ENCODE assay signal across 24 mouse cellular contexts in the genomic region with DNA sequence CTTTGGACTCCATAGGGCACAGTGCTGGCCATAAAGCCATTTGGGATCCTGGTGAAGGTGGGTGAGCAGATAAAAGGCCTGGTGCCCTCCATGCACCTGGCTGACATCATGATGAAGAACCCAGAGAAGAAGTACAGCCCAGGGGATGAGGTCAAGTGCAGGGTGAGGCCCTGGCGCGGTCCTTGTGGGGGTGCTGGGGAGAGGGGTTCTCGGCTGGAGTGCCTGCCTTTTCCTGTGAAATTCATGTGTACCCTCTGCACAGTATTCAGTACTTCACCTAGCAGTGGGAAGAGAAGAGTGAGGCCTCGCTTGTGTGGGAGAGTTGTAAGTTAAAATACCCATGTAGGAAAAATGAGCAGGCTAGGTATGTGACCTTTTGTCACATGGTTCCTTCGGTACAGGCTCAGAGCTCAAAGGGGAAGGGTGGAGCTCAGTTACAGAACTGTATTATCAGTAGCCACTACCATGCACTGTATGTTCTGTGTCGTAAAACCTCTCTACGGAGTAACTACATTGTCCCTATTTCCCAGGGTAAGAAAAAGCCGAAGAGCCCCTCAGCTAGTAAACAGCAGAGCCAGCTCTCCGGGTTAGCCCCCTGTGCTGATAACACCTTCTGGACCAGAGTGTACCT. TPM values are rescaled to one million over a fixed set of nuclear protein-coding genes. Genes with fewer than 3 reads are reported as not detected.
DNase-seq lines count a peak whose midpoint lies in the region; ATAC-seq and TF ChIP-seq lines count a peak whose summit lies in the region.
"Had no signal": no experiment of that assay in that cellular context is flagged by ENCODE, and none has a peak within 500 bp of the region (broad histone marks: within the 10 kb centered on the region; RNA-seq: fewer than 3 reads in every experiment).

No protein-coding gene starts in this region.

- TF ChIP-seq POLR2A in small intestine, adult 2 months (IDR thresholded peaks at IDR 0.05; ENCODE audit: low read depth, low read length): no peak

- H3K27ac ChIP-seq in intestine, embryonic 15.5 days: peak overlapping the region; percentile 14; the same call in 1 of the 2 replicates
- H3K27ac ChIP-seq in intestine, embryonic 16.5 days (ENCODE audit: low read length): peak overlapping the region; percentile 70
- H3K27ac ChIP-seq in intestine, postnatal 0 days (ENCODE audit: low read depth, low read length): peak overlapping the region; percentile 75
- peak overlapping the region; percentile 75 for H3K27ac ChIP-seq in small intestine, adult 2 months (ENCODE audit: insufficient read depth, low read depth, low read length)
- no peak overlapping the region for H3K27ac ChIP-seq in lung, postnatal 0 days (ENCODE audit: low read length)
- no peak overlapping the region for H3K27ac ChIP-seq in heart, embryonic 10.5 days

- no peaks in the 10 kb centered on the region for H3K9me3 ChIP-seq in intestine, embryonic 15.5 days
- H3K9me3 ChIP-seq in intestine, embryonic 16.5 days (ENCODE audit: control insufficient read depth, low read length): no peaks in the 10 kb centered on the region
- no peaks in the 10 kb centered on the region for H3K9me3 ChIP-seq in intestine, postnatal 0 days (ENCODE audit: control insufficient read depth)
- H3K9me3 ChIP-seq in lung, postnatal 0 days (ENCODE audit: low read length): no peaks in the 10 kb centered on the region
- H3K9me3 ChIP-seq in heart, embryonic 10.5 days: no peaks in the 10 kb centered on the region
- H3K9me3 ChIP-seq: G1E had no signal

- no peak overlapping the region for H3K4me2 ChIP-seq in intestine, embryonic 15.5 days (replicated peaks)
- no peak overlapping the region for H3K4me2 ChIP-seq in intestine, embryonic 16.5 days (ENCODE audit: low read depth, low read length)
- H3K4me2 ChIP-seq in intestine, postnatal 0 days (replicated peaks; ENCODE audit: low read depth): no peak overlapping the region
- H3K4me2 ChIP-seq in lung, postnatal 0 days (replicated peaks; ENCODE audit: low read depth, low read length): no peak overlapping the region

- H3K4me1 ChIP-seq in intestine, embryonic 15.5 days (replicated peaks): no peaks in the 10 kb centered on the region
- H3K4me1 ChIP-seq in intestine, embryonic 16.5 days (ENCODE audit: control insufficient read depth, insufficient read depth, low read length): 0 out of 2 replicates have a peak, but pooled peaks cover 2% of the 10 kb centered on the region
- 0 out of 2 replicates have a peak, but pooled peaks cover 4% of the 10 kb centered on the region for H3K4me1 ChIP-seq in intestine, postnatal 0 days (replicated peaks; ENCODE audit: control insufficient read depth, insufficient read depth, low read length)
- H3K4me1 ChIP-seq in small intestine, adult 2 months (ENCODE audit: control insufficient read depth, insufficient read depth, insufficient read length, low read length): peaks cover 6% of the 10 kb centered on the region; the same call in 1 of the 2 replicates
- H3K4me1 ChIP-seq in lung, postnatal 0 days (ENCODE audit: insufficient read depth, low read depth, low read length): no peaks in the 10 kb centered on the region
- H3K4me1 ChIP-seq in heart, embryonic 10.5 days: no peaks in the 10 kb centered on the region

- H3K9ac ChIP-seq in intestine, embryonic 15.5 days: no peak overlapping the region
- peak overlapping the region; percentile 39; the same call in 1 of the 2 replicates for H3K9ac ChIP-seq in intestine, embryonic 16.5 days (ENCODE audit: low read depth, low read length)
- H3K9ac ChIP-seq in intestine, postnatal 0 days (ENCODE audit: low read depth, low read length): no peak overlapping the region
- no peak overlapping the region for H3K9ac ChIP-seq in lung, postnatal 0 days (replicated peaks; ENCODE audit: low read depth)

- no peak for TF ChIP-seq CTCF in intestine, postnatal 0 days (IDR thresholded peaks at IDR 0.05; ENCODE audit: low read depth)
- no peak for TF ChIP-seq CTCF in small intestine, adult 2 months (IDR thresholded peaks at IDR 0.05; ENCODE audit: extremely low read depth, insufficient read length, insufficient replicate concordance, low read depth, low read length)
- TF ChIP-seq CTCF in lung, postnatal 0 days (IDR thresholded peaks at IDR 0.05): no peak

- no peak overlapping the region for H3K4me3 ChIP-seq in intestine, embryonic 15.5 days (replicated peaks)
- no peak overlapping the region for H3K4me3 ChIP-seq in intestine, embryonic 16.5 days (ENCODE audit: low read length)
- no peak overlapping the region for H3K4me3 ChIP-seq in intestine, postnatal 0 days (ENCODE audit: low read depth, low read length)
- H3K4me3 ChIP-seq in small intestine, adult 2 months (ENCODE audit: low read depth, low read length): no peak overlapping the region
- H3K4me3 ChIP-seq in lung, postnatal 0 days (ENCODE audit: low read depth, low read length): no peak overlapping the region
- H3K4me3 ChIP-seq in heart, embryonic 10.5 days: no peak overlapping the region

- no peak for DNase-seq in urinary bladder, postnatal 25 days (ENCODE audit: low spot score)
- DNase-seq in spleen, postnatal 36 days (ENCODE audit: low spot score in 2 of 2): no peak
- DNase-seq in lung, postnatal 0 days (ENCODE audit: low spot score): no peak
- DNase-seq in heart, embryonic 10.5 days (ENCODE audit: low spot score): no peak
- DNase-seq: adrenal gland, adult 2 months; adrenal gland, adult 8-10 months; adrenal gland, postnatal 10 days; adrenal gland, postnatal 14 days; adrenal gland, postnatal 25 days; adrenal gland, postnatal 36 days; B cell, adult 2 months; cerebellum, adult 11 months; cerebellum, adult 11-12 months had no signal

- H3K36me3 ChIP-seq in intestine, embryonic 15.5 days: peaks cover 49% of the 10 kb centered on the region
- H3K36me3 ChIP-seq in intestine, embryonic 16.5 days (ENCODE audit: control insufficient read depth, insufficient read depth, low read length): peaks cover 23% of the 10 kb centered on the region
- peaks cover 87% of the 10 kb centered on the region for H3K36me3 ChIP-seq in intestine, postnatal 0 days (ENCODE audit: control insufficient read depth, insufficient read depth)
- peaks cover 65% of the 10 kb centered on the region for H3K36me3 ChIP-seq in small intestine, adult 2 months (ENCODE audit: control insufficient read depth, insufficient read depth, low read length)
- peaks cover 58% of the 10 kb centered on the region for H3K36me3 ChIP-seq in lung, postnatal 0 days (ENCODE audit: insufficient read depth, low read length)
- peaks cover 100% of the 10 kb centered on the region for H3K36me3 ChIP-seq in heart, embryonic 10.5 days

- peak; percentile 89 for ATAC-seq in intestine, embryonic 15.5 days
- ATAC-seq in intestine, embryonic 16.5 days: peak; percentile 92
- peak; percentile 82 for ATAC-seq in intestine, postnatal 0 days
- no peak for ATAC-seq in lung, postnatal 0 days
- ATAC-seq: activated CD4-positive, CD25-positive, alpha-beta regulatory T cell, adult 4 months; CD4-positive, CD25-positive, alpha-beta regulatory T cell, adult 4 months; Patski had no signal

- no peak for TF ChIP-seq EP300 in lung, postnatal 0 days (IDR thresholded peaks at IDR 0.05)

- no peaks in the 10 kb centered on the region for H3K27me3 ChIP-seq in intestine, embryonic 15.5 days (replicated peaks)
- no peaks in the 10 kb centered on the region for H3K27me3 ChIP-seq in intestine, embryonic 16.5 days (replicated peaks; ENCODE audit: control insufficient read depth, insufficient read depth, low read length)
- no peaks in the 10 kb centered on the region for H3K27me3 ChIP-seq in intestine, postnatal 0 days (replicated peaks; ENCODE audit: control insufficient read depth, insufficient read depth, low read length)
- no peaks in the 10 kb centered on the region for H3K27me3 ChIP-seq in small intestine, adult 2 months (ENCODE audit: control insufficient read depth, insufficient read depth, low read length)
- no peaks in the 10 kb centered on the region for H3K27me3 ChIP-seq in lung, postnatal 0 days (replicated peaks; ENCODE audit: insufficient read depth, low read length)
- no peaks in the 10 kb centered on the region for H3K27me3 ChIP-seq in heart, embryonic 10.5 days (ENCODE audit: insufficient read depth, poor library complexity, severe bottlenecking)
- H3K27me3 ChIP-seq: CH12.LX, Patski had no signal

- WGBS in intestine, embryonic 15.5 days: 75% methylated on average over 9 of the region's 9 CpGs
- 84% methylated on average over 9 of the region's 9 CpGs for WGBS in intestine, embryonic 16.5 days
- 45% methylated on average over 9 of the region's 9 CpGs for WGBS in intestine, postnatal 0 days
- 66% methylated on average over 9 of the region's 9 CpGs for WGBS in small intestine, adult 2 months
- 90% methylated on average over 9 of the region's 9 CpGs for WGBS in lung, postnatal 0 days
- 88% methylated on average over 9 of the region's 9 CpGs for WGBS in heart, embryonic 10.5 days

RNA-seq across cellular contexts. Expression of a gene that starts 14.2 kb away (rescaled TPM):
- polyA plus RNA-seq in intestine, embryonic 15.5 days (2015; fragmentation: Nextera tagmentation; extraction: Ambion mirVana): 9.2 and 9.3 TPM in 2 replicates
- 7.1 and 7.4 TPM in 2 replicates for polyA plus RNA-seq in intestine, embryonic 16.5 days (2015; fragmentation: Nextera tagmentation; extraction: Ambion mirVana)
- 4.3 and 5.2 TPM in 2 replicates for polyA plus RNA-seq in intestine, postnatal 0 days (2015; fragmentation: Nextera tagmentation; extraction: Ambion mirVana)
- 2.8 and 4.3 TPM in 2 replicates for polyA plus RNA-seq in small intestine, adult 2 months (2012; rRNA removed)
- 4.6 and 5.0 TPM in 2 replicates for polyA plus RNA-seq in lung, postnatal 0 days (2015; fragmentation: Nextera tagmentation; extraction: Ambion mirVana)
- polyA plus RNA-seq in heart, embryonic 10.5 days (2016; fragmentation: Nextera tagmentation; extraction: Ambion mirVana): 9.1 and 10.2 TPM in 2 replicates

RNA-seq across cellular contexts. Expression of a gene that starts 14.3 kb away (rescaled TPM):
- polyA plus RNA-seq in intestine, embryonic 15.5 days (2015; fragmentation: Nextera tagmentation; extraction: Ambion mirVana): 1,509 and 1,736 TPM in 2 replicates
- polyA plus RNA-seq in intestine, embryonic 16.5 days (2015; fragmentation: Nextera tagmentation; extraction: Ambion mirVana): 1,592 and 1,616 TPM in 2 replicates
- 2,827 and 3,144 TPM in 2 replicates for polyA plus RNA-seq in intestine, postnatal 0 days (2015; fragmentation: Nextera tagmentation; extraction: Ambion mirVana)
- polyA plus RNA-seq in small intestine, adult 2 months (2012; rRNA removed): 17.8 and 34.7 TPM in 2 replicates
- 1,028 and 1,084 TPM in 2 replicates for polyA plus RNA-seq in lung, postnatal 0 days (2015; fragmentation: Nextera tagmentation; extraction: Ambion mirVana)
- polyA plus RNA-seq in heart, embryonic 10.5 days (2016; fragmentation: Nextera tagmentation; extraction: Ambion mirVana): 1,489 and 2,027 TPM in 2 replicates

RNA-seq across cellular contexts. Expression of a gene that starts 33.3 kb away (rescaled TPM):
- polyA plus RNA-seq in intestine, embryonic 15.5 days (2015; fragmentation: Nextera tagmentation; extraction: Ambion mirVana): 5.8 and 6.1 TPM in 2 replicates
- 5.8 and 6.4 TPM in 2 replicates for polyA plus RNA-seq in intestine, embryonic 16.5 days (2015; fragmentation: Nextera tagmentation; extraction: Ambion mirVana)
- 2.6 and 3.0 TPM in 2 replicates for polyA plus RNA-seq in intestine, postnatal 0 days (2015; fragmentation: Nextera tagmentation; extraction: Ambion mirVana)
- polyA plus RNA-seq in small intestine, adult 2 months (2012; rRNA removed): 3.6 and 6.1 TPM in 2 replicates
- 7.6 and 8.1 TPM in 2 replicates for polyA plus RNA-seq in lung, postnatal 0 days (2015; fragmentation: Nextera tagmentation; extraction: Ambion mirVana)
- polyA plus RNA-seq in heart, embryonic 10.5 days (2016; fragmentation: Nextera tagmentation; extraction: Ambion mirVana): 3.8 and 5.5 TPM in 2 replicates

RNA-seq across cellular contexts. Expression of a gene that starts 37.2 kb away (rescaled TPM):
- 5.0 and 5.5 TPM in 2 replicates for polyA plus RNA-seq in intestine, embryonic 15.5 days (2015; fragmentation: Nextera tagmentation; extraction: Ambion mirVana)
- polyA plus RNA-seq in intestine, embryonic 16.5 days (2015; fragmentation: Nextera tagmentation; extraction: Ambion mirVana): 3.6 and 3.8 TPM in 2 replicates
- polyA plus RNA-seq in intestine, postnatal 0 days (2015; fragmentation: Nextera tagmentation; extraction: Ambion mirVana): 3.9 TPM in 2 replicates
- 2.1 and 3.2 TPM in 2 replicates for polyA plus RNA-seq in small intestine, adult 2 months (2012; rRNA removed)
- polyA plus RNA-seq in lung, postnatal 0 days (2015; fragmentation: Nextera tagmentation; extraction: Ambion mirVana): 2.1 and 2.3 TPM in 2 replicates
- polyA plus RNA-seq in heart, embryonic 10.5 days (2016; fragmentation: Nextera tagmentation; extraction: Ambion mirVana): 3.9 and 7.3 TPM in 2 replicates

RNA-seq across cellular contexts. Expression of a gene that starts 39.3 kb away (rescaled TPM):
- polyA plus RNA-seq in intestine, embryonic 15.5 days (2015; fragmentation: Nextera tagmentation; extraction: Ambion mirVana): not detected in 2 replicates
- polyA plus RNA-seq in intestine, embryonic 16.5 days (2015; fragmentation: Nextera tagmentation; extraction: Ambion mirVana): not detected in 2 replicates
- polyA plus RNA-seq in intestine, postnatal 0 days (2015; fragmentation: Nextera tagmentation; extraction: Ambion mirVana): not detected in 2 replicates
- polyA plus RNA-seq in small intestine, adult 2 months (2012; rRNA removed): not detected in 2 replicates
- polyA plus RNA-seq in lung, postnatal 0 days (2015; fragmentation: Nextera tagmentation; extraction: Ambion mirVana): not detected in 2 replicates
- polyA plus RNA-seq in heart, embryonic 10.5 days (2016; fragmentation: Nextera tagmentation; extraction: Ambion mirVana): not detected in 2 replicates
- polyA plus RNA-seq: activated CD4-positive, CD25-positive, alpha-beta regulatory T cell, adult 4 months; adrenal gland, adult 2 months; brain, embryonic 14.5 days; C2C12; CD4-positive, CD25-positive, alpha-beta regulatory T cell, adult 4 months; G1E; Patski had no signal

Comparison
In these comparisons a context has a peak if more than half of its experiments do, and no peak if none do; other contexts are left out.
1. H3K27ac ChIP-seq: peak in intestine, embryonic 15.5 days (single experiment), intestine, embryonic 16.5 days (single experiment), intestine, postnatal 0 days (single experiment) and small intestine, adult 2 months (single experiment); none in lung, postnatal 0 days (single experiment) and heart, embryonic 10.5 days (single experiment).
2. RNA of a gene that starts 14.3 kb away (polyA plus RNA-seq): 2,827 to 3,144 TPM in intestine, postnatal 0 days, 1,509 to 1,736 TPM in intestine, embryonic 15.5 days, 1,592 to 1,616 TPM in intestine, embryonic 16.5 days, 1,489 to 2,027 TPM in heart, embryonic 10.5 days and 1,028 to 1,084 TPM in lung, postnatal 0 days; 17.8 to 34.7 TPM in small intestine, adult 2 months; every median in the first group is over 10 times any median in the second.